Mouse (Mus musculus) macrophage (primary cell): Measurements from ENCODE around the gene Gdpd5. TPM values are rescaled to one million over a fixed set of nuclear protein-coding genes. Genes with fewer than 3 reads are reported as not detected.

Experiments used
- H3K27ac ChIP-seq: fragments of 350-480 bp; formaldehyde crosslinking; 2 replicates; pipeline ENCODE4 v1.9.0; 2021
- H3K36me3 ChIP-seq: fragments of 350-480 bp; formaldehyde crosslinking; 2 replicates; pipeline ENCODE4 v1.9.0; 2021; ENCODE audit errors: inconsistent target
- H3K4me3 ChIP-seq: fragments of 350-480 bp; formaldehyde crosslinking; 2 replicates; pipeline ENCODE4 v1.9.0; 2021; ENCODE audit errors: inconsistent target
- H3K79me2 ChIP-seq: fragments of 350-480 bp; formaldehyde crosslinking; 2 replicates; pipeline ENCODE4 v1.9.0; 2021; ENCODE audit errors: inconsistent target
- WGBS: methylation state at CpG from one replicate; pipeline ENCODE4 v1.1.7; 2026; ENCODE audit warnings: inconsistent platforms; ENCODE audit not compliant: missing documents; 5-methylcytosine and 5-hydroxymethylcytosine counted together
- polyA plus RNA-seq: library from polyadenylated mRNA; stranded (reverse); fragments of 250-400 nt; gene quantifications from 3 replicates; pipeline ENCODE4 v1.2.4, GENCODE M21; 2018; ENCODE audit warnings: inconsistent platforms

Gdpd5 gene
- polyA plus RNA-seq, 1 experiment from 2014 or later, result 14.8 TPM

GRCm38 (mm10) chr7:99432863-99433262, 51.6 kb downstream of the Gdpd5 start:
- Histone ChIP-seq H3K79me2 (no peaks in the 10 kb centered on the region), H3K36me3 (no peaks in the 10 kb centered on the region), H3K4me3 (no peak overlapping the region), H3K27ac (no peak overlapping the region)
- WGBS, result 71% methylated on average over 5 of the region's 6 CpGs

GRCm38 (mm10) chr7:99434672-99435250, 53.5 kb downstream of the Gdpd5 start:
- 31% methylated on average over 12 of the region's 12 CpGs for WGBS
- Histone ChIP-seq H3K79me2 (no peaks in the 10 kb centered on the region), H3K27ac (peak overlapping the region; percentile 50), H3K4me3 (no peak overlapping the region), H3K36me3 (no peaks in the 10 kb centered on the region)

GRCm38 (mm10) chr7:99436530-99436929, 55.3 kb downstream of the Gdpd5 start:
- no peak overlapping the region for H3K4me3 ChIP-seq
- 100% methylated on average over 4 of the region's 4 CpGs for WGBS

DNA sequence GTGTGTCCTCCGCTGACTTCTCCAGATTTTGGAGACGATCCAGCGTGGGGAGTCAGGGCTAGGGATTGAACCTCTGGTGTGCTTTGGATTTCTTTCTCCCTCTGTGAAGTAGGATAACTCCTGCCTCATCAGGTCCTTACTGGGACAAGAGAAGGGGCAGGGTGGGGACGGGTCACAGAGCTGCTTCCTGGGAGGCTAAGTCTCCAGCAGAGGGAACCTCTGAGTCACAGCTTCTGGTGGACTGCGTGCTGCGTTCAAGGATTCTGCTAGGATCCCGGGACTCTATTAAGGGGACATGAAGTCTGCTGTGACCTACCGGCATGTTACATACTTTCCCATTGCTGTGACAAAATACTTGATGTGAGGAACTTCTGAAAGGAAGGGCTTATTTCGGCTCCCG, 57.7 kb downstream of the Gdpd5 start:
- H3K27ac ChIP-seq, result no peak overlapping the region
- no peaks in the 10 kb centered on the region for H3K36me3 ChIP-seq
- no peak overlapping the region for H3K4me3 ChIP-seq
- H3K79me2 ChIP-seq, result no peaks in the 10 kb centered on the region
- 84% methylated on average over 10 of the region's 10 CpGs for whole genome bisulfite sequencing

More at GRCm38 (mm10) chr7:99436530-99436929, 55.3 kb downstream of the Gdpd5 start:
- H3K79me2 ChIP-seq, result no peaks in the 10 kb centered on the region
- no peaks in the 10 kb centered on the region for H3K36me3 ChIP-seq
- H3K27ac ChIP-seq, result no peak overlapping the region

DNA sequence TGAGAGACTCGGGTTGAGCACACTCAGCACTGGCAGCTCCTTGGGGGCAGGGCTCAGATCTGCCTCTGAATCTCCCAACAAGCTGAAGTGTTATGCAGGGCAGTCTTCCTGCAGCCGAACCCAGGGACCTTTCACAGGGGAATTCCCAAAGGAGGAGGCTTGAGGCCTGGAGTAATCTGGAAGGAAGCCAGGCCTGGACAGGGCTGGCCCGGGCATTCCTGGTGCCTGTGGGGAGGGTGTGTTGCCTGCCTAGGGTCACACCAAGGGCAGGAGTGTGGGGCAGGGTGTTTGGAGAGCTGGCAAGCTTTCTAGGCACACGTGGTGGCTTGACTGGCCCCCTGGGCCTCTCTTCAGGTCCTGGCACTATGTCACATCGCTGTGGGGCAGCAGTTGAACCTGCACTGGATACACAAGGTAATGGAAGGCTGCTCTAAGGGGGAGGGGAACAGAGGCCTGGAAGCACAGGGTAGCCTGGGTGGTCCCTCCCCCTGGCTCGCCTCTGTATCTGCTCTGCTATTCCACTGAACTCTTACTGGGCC, 60.4 kb downstream of the Gdpd5 start:
- H3K4me3 ChIP-seq, result no peak overlapping the region
- no peaks in the 10 kb centered on the region for H3K79me2 ChIP-seq
- WGBS, result 82% methylated on average over 6 of the region's 6 CpGs
- no peaks in the 10 kb centered on the region for H3K36me3 ChIP-seq
- H3K27ac ChIP-seq, result no peak overlapping the region

- WGBS, result 89% methylated on average over 4 of the region's 5 CpGs
- Histone ChIP-seq H3K4me3 (no peak overlapping the region), H3K79me2 (no peaks in the 10 kb centered on the region), H3K27ac (no peak overlapping the region), H3K36me3 (no peaks in the 10 kb centered on the region)
Observed at GRCm38 (mm10) chr7:99443164-99443563, 62.0 kb downstream of the Gdpd5 start.

DNA sequence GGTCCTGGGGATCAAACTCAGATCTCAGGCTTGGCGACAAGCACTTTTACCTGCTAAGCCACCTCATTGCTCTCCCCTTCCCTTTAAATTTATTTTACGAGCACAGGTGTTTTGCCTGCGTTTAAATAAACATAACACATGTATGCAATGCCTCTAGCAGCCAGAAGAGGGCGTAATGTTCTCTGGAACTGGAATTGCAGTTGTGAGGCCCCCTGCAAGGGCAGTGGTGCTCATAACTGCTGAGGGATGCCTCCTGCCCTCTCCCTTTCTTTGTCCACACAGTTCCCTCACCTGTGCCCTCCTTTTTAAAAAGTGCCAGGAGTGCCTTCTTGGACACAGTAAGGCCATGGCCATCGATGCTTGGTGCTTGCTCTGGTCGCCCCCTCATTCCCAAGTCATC, 62.8 kb downstream of the Gdpd5 start:
- no peak overlapping the region for H3K4me3 ChIP-seq
- H3K36me3 ChIP-seq, result no peaks in the 10 kb centered on the region
- no peak overlapping the region for H3K27ac ChIP-seq
- 82% methylated on average over 6 of the region's 6 CpGs for WGBS
- no peaks in the 10 kb centered on the region for H3K79me2 ChIP-seq

GRCm38 (mm10) chr7:99445833-99446232, 64.6 kb downstream of the Gdpd5 start:
- WGBS, result 89% methylated on average over 2 of the region's 2 CpGs
- Histone ChIP-seq H3K36me3 (no peaks in the 10 kb centered on the region), H3K27ac (no peak overlapping the region), H3K4me3 (no peak overlapping the region), H3K79me2 (no peaks in the 10 kb centered on the region)

GRCm38 (mm10) chr7:99447323-99447722, 66.1 kb downstream of the Gdpd5 start:
- Histone ChIP-seq H3K79me2 (no peaks in the 10 kb centered on the region), H3K4me3 (no peak overlapping the region), H3K27ac (no peak overlapping the region), H3K36me3 (no peaks in the 10 kb centered on the region)
- WGBS, result 97% methylated on average over 5 of the region's 5 CpGs

- 51% methylated on average over 5 of the region's 5 CpGs for WGBS
- H3K79me2 ChIP-seq, result no peaks in the 10 kb centered on the region
- H3K27ac ChIP-seq, result no peak overlapping the region
- no peak overlapping the region for H3K4me3 ChIP-seq
- H3K36me3 ChIP-seq, result no peaks in the 10 kb centered on the region
Observed at GRCm38 (mm10) chr7:99448619-99449018, 67.4 kb downstream of the Gdpd5 start.

DNA sequence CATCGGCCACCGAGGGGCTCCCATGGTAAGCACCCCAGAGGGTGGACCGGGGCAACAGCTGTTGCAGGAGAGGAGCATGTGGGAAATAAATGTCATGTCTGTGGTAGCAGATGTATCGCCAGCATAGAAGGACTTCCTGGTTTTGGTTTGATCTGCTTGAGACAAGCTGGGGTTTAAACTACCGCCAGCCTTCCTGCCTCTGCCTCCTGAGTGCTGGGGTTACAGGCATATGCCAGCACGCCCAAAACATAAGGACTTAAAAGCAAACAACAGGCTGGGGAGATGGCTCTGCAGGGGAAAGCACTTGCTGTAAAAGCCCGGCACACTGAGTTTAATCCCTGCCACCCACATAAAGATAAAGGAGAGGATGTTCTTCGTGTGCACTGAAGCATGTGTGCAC, 67.8 kb downstream of the Gdpd5 start:
- no peaks in the 10 kb centered on the region for H3K36me3 ChIP-seq
- no peak overlapping the region for H3K4me3 ChIP-seq
- 19% methylated on average over 8 of the region's 8 CpGs for WGBS
- no peak overlapping the region for H3K27ac ChIP-seq
- H3K79me2 ChIP-seq, result no peaks in the 10 kb centered on the region

- H3K4me3 ChIP-seq, result no peak overlapping the region
- no peaks in the 10 kb centered on the region for H3K79me2 ChIP-seq
- H3K36me3 ChIP-seq, result no peaks in the 10 kb centered on the region
- no peak overlapping the region for H3K27ac ChIP-seq
- 76% methylated on average over 3 of the region's 3 CpGs for WGBS
Observed at GRCm38 (mm10) chr7:99449751-99450150, 68.5 kb downstream of the Gdpd5 start.

DNA sequence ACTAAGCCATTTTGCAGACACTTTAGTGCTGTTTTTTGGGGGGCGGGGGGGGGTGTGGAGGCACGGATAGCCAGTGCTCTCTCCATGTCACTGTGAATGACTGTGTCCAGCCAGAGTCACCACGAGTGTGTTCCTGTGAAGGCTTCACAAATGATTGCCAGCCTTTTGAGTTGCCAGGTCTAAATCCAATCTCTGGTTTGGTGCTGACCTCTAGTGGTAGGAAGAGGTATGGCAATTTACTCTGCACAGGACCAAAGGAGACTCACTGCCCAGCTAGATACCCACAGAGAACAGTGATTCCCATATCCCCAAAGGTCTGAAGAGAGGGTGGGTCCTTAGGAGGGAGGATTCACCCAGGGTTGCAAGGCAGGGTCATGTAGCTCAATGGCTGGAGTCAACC, 69.5 kb downstream of the Gdpd5 start:
- no peak overlapping the region for H3K27ac ChIP-seq
- WGBS, result 3% methylated on average over 3 of the region's 3 CpGs
- H3K4me3 ChIP-seq, result no peak overlapping the region
- H3K79me2 ChIP-seq, result no peaks in the 10 kb centered on the region
- H3K36me3 ChIP-seq, result no peaks in the 10 kb centered on the region

DNA sequence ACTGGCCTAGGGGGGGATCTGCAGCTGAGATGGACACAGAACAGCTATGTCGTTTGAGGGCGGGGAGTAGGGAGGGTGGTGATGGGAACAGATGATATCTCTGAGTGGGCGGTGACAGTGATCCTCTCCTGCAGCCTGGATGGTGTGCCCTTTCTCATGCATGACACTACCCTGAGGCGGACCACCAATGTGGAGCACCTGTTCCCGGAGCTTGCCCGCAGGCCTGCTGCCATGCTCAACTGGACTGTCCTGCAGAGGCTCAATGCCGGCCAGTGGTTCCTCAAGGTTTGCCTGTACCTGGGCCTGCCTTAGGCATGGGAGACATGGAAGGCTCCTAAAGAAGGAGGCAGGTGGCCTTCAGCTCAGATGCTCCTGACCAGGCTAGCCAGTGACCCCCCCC, 71.6 kb downstream of the Gdpd5 start:
- no peaks in the 10 kb centered on the region for H3K36me3 ChIP-seq
- 82% methylated on average over 7 of the region's 7 CpGs for WGBS
- H3K79me2 ChIP-seq, result no peaks in the 10 kb centered on the region
- no peak overlapping the region for H3K27ac ChIP-seq
- H3K4me3 ChIP-seq, result no peak overlapping the region

GRCm38 (mm10) chr7:99454044-99454443, 72.8 kb downstream of the Gdpd5 start:
- no peak overlapping the region for H3K27ac ChIP-seq
- H3K36me3 ChIP-seq, result no peaks in the 10 kb centered on the region
- 90% methylated on average over 3 of the region's 4 CpGs for WGBS
- H3K79me2 ChIP-seq, result no peaks in the 10 kb centered on the region
- H3K4me3 ChIP-seq, result no peak overlapping the region

GRCm38 (mm10) chr7:99458849-99459248, 77.6 kb downstream of the Gdpd5 start:
- WGBS, result 94% methylated on average over 8 of the region's 8 CpGs
- Histone ChIP-seq H3K27ac (no peak overlapping the region), H3K36me3 (no peaks in the 10 kb centered on the region)

More at GRCm38 (mm10) chr7:99458849-99459248, 77.6 kb downstream of the Gdpd5 start:
- no peaks in the 10 kb centered on the region for H3K79me2 ChIP-seq
- no peak overlapping the region for H3K4me3 ChIP-seq
